ENCODE assay signal across 28 mouse cellular contexts in the genomic region with DNA sequence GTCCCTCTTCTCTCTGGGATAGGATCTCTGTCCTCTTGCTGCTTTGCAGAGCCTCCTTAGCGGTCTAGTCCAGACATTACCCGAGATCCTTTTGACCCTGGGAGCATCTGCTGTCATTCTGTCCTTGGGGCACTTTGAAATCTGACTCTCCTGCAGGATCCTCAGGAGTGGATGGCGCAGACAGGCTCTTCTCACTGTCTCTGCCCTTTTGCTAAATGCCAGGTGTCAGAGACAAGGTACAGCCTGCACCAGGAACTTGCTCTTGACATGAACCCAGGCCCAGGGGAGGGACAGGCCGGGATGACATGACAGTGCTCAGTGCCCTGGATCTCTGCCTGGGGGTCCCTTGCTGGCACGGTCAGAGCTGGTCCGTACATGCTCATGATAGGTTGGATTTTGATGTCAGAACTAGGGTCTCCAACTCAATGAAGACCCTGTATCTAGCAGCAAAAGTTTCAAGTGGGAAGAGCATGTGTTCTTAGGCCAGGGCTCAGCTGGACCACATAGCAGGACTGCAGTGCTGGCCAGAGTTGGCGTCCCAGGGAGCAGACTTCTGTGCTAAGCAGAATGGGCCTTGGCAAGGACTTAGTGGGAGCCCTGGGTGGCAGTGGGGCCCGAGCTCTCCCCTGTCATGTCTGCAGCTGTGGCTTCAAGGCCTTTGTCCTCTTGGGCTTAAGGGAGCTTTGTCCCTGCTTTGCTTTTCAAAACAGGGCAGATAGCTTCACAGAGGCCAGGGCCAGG. TPM values are rescaled to one million over a fixed set of nuclear protein-coding genes. Genes with fewer than 3 reads are reported as not detected.
DNase-seq lines count a peak whose midpoint lies in the region; ATAC-seq lines count a peak whose summit lies in the region.
"Had no signal": no experiment of that assay in that cellular context is flagged by ENCODE, and none has a peak within 500 bp of the region (broad histone marks: within the 10 kb centered on the region; RNA-seq: fewer than 3 reads in every experiment).

No protein-coding gene starts in this region.

- no peak for ATAC-seq in liver, embryonic 15.5 days (ENCODE audit: insufficient read depth)
- ATAC-seq in limb, embryonic 12.5 days (ENCODE audit: insufficient number of reproducible peaks, insufficient read depth, low FRiP score, low TSS enrichment, low read depth), result no peak
- ATAC-seq: forebrain, embryonic 14.5 days; hindbrain, postnatal 0 days; midbrain, embryonic 13.5 days had no signal

- intact Hi-C loops in left cerebral cortex, postnatal 25 days (cut with DNase I), result no loop called here

- no peaks in the 10 kb centered on the region for H3K9me3 ChIP-seq in heart, embryonic 10.5 days
- H3K9me3 ChIP-seq in liver, embryonic 15.5 days (replicated peaks), result no peaks in the 10 kb centered on the region
- no peaks in the 10 kb centered on the region for H3K9me3 ChIP-seq in limb, embryonic 12.5 days
- H3K9me3 ChIP-seq: heart, embryonic 13.5 days; kidney, embryonic 15.5 days; midbrain, embryonic 13.5 days had no signal

- WGBS in heart, embryonic 10.5 days, result 51% methylated on average over 8 of the region's 8 CpGs
- WGBS in liver, embryonic 15.5 days (ENCODE audit: insufficient replicate concordance), result 69% methylated on average over 8 of the region's 8 CpGs
- 45% methylated on average over 8 of the region's 8 CpGs for WGBS in limb, embryonic 12.5 days

- peak; percentile 37 for DNase-seq in embryo, embryonic 10 days (ENCODE audit: low spot score)
- DNase-seq in embryo, embryonic 11 days, result no peak
- DNase-seq in heart, embryonic 10.5 days (ENCODE audit: low spot score), result no peak
- DNase-seq in heart, adult 8-10 months (ENCODE audit: low spot score), result no peak
- no peak for DNase-seq in liver
- no peak for DNase-seq in left cerebral cortex, postnatal 25 days (ENCODE audit: low spot score in 2 of 2)
- DNase-seq: adrenal gland, postnatal 14 days; cerebellum, adult 9-10 months; kidney, adult 11 months; kidney, postnatal 36 days; lung, adult 18-20 months; lung, postnatal 10 days; right cerebral cortex, postnatal 14 days; spleen, adult 18-20 months; thymus, postnatal 14 days had no signal

- H3K36me3 ChIP-seq in heart, embryonic 10.5 days, result no peaks in the 10 kb centered on the region
- H3K36me3 ChIP-seq in liver, embryonic 15.5 days (replicated peaks), result no peaks in the 10 kb centered on the region
- no peaks in the 10 kb centered on the region for H3K36me3 ChIP-seq in limb, embryonic 12.5 days
- H3K36me3 ChIP-seq: heart, embryonic 13.5 days; kidney, embryonic 15.5 days; midbrain, embryonic 13.5 days had no signal

- peaks cover 65% of the 10 kb centered on the region for H3K4me1 ChIP-seq in heart, embryonic 10.5 days
- H3K4me1 ChIP-seq in liver, embryonic 15.5 days (replicated peaks), result peaks cover 45% of the 10 kb centered on the region
- H3K4me1 ChIP-seq in limb, embryonic 12.5 days (replicated peaks), result peaks cover 38% of the 10 kb centered on the region

- no peak overlapping the region for H3K9ac ChIP-seq in liver, embryonic 15.5 days
- peak overlapping the region; percentile 18; the same call in 1 of the 2 replicates for H3K9ac ChIP-seq in limb, embryonic 12.5 days (replicated peaks)
- H3K9ac ChIP-seq: heart, embryonic 13.5 days; kidney, embryonic 15.5 days; midbrain, embryonic 13.5 days had no signal

- H3K27me3 ChIP-seq in heart, embryonic 10.5 days (ENCODE audit: insufficient read depth, poor library complexity, severe bottlenecking), result peaks cover 23% of the 10 kb centered on the region; the same call in 1 of the 2 replicates
- peaks cover 36% of the 10 kb centered on the region for H3K27me3 ChIP-seq in liver, embryonic 15.5 days
- peaks cover 7% of the 10 kb centered on the region for H3K27me3 ChIP-seq in limb, embryonic 12.5 days

- no peak overlapping the region for H3K4me2 ChIP-seq in liver, embryonic 15.5 days
- H3K4me2 ChIP-seq in limb, embryonic 12.5 days, result no peak overlapping the region
- H3K4me2 ChIP-seq: heart, embryonic 13.5 days; kidney, embryonic 15.5 days; liver, embryonic 11.5 days; midbrain, embryonic 13.5 days had no signal

- H3K27ac ChIP-seq in heart, embryonic 10.5 days, result peak overlapping the region; percentile 80; the same call in 1 of the 2 replicates
- H3K27ac ChIP-seq in liver, embryonic 15.5 days (replicated peaks), result 0 out of 2 replicates have a peak overlapping the region, but pooled peaks have one; percentile 1
- no peak overlapping the region for H3K27ac ChIP-seq in limb, embryonic 12.5 days
- H3K27ac ChIP-seq: hindbrain, postnatal 0 days; kidney, embryonic 15.5 days; midbrain, embryonic 13.5 days had no signal

- H3K4me3 ChIP-seq in heart, embryonic 10.5 days, result no peak overlapping the region
- H3K4me3 ChIP-seq in liver, embryonic 15.5 days (replicated peaks), result no peak overlapping the region
- H3K4me3 ChIP-seq in limb, embryonic 12.5 days (replicated peaks), result no peak overlapping the region
- H3K4me3 ChIP-seq: heart, embryonic 13.5 days; kidney, embryonic 15.5 days; midbrain, embryonic 13.5 days had no signal

RNA-seq across cellular contexts. Expression of gene 1600014C23Rik, which starts 5.5 kb away (rescaled TPM):
- polyA plus RNA-seq in heart, embryonic 10.5 days (2016; fragmentation: Nextera tagmentation; extraction: Ambion mirVana), result 0.62 TPM in 1 of 2 replicates, not detected in the other
- total RNA-seq in heart, adult 8-10 months (2022), result 1 to 10 TPM in 1 of 4 experiments, under 1 TPM in 3; 0.56 to 1.2 (median 0.94) TPM
- polyA plus RNA-seq in liver, embryonic 15.5 days (2015; fragmentation: Nextera tagmentation; extraction: Ambion mirVana), result 0.25 TPM in 1 of 2 replicates, not detected in the other
- polyA plus RNA-seq in limb, embryonic 12.5 days (2016; fragmentation: Nextera tagmentation; extraction: Ambion mirVana), result not detected in 2 replicates
- total RNA-seq in left cerebral cortex, postnatal 25 days (2021), result under 1 TPM in 1 of 2 experiments, not detected in 1; 0.73 TPM
- total RNA-seq: adrenal gland, postnatal 14 days; hematopoietic stem cell, adult 5-6 weeks; hindbrain, postnatal 0 days; left cerebral cortex, adult 18-20 months; left cerebral cortex, postnatal 36 days; monocyte, adult 5-6 weeks had no signal
- polyA plus RNA-seq: embryonic facial prominence, embryonic 14.5 days; liver, embryonic 11.5 days; midbrain, embryonic 13.5 days had no signal

RNA-seq across cellular contexts. Expression of gene Tmem63b, which starts 41.4 kb away (rescaled TPM):
- 42.2 and 43.5 TPM in 2 replicates for polyA plus RNA-seq in heart, embryonic 10.5 days (2016; fragmentation: Nextera tagmentation; extraction: Ambion mirVana)
- total RNA-seq in heart, adult 8-10 months (2022), result 10 to 100 TPM; 91.5 to 96.4 (median 93.2) TPM
- polyA plus RNA-seq in liver, embryonic 15.5 days (2015; fragmentation: Nextera tagmentation; extraction: Ambion mirVana), result 8.6 and 9.6 TPM in 2 replicates
- polyA plus RNA-seq in limb, embryonic 12.5 days (2016; fragmentation: Nextera tagmentation; extraction: Ambion mirVana), result 34.1 and 35.8 TPM in 2 replicates
- total RNA-seq in left cerebral cortex, postnatal 25 days (2021), result 100 to 1,000 TPM; 178 to 186 TPM

RNA-seq across cellular contexts. Expression of gene Mrpl14, which starts 42.0 kb away (rescaled TPM):
- 148 and 163 TPM in 2 replicates for polyA plus RNA-seq in heart, embryonic 10.5 days (2016; fragmentation: Nextera tagmentation; extraction: Ambion mirVana)
- total RNA-seq in heart, adult 8-10 months (2022), result 100 to 1,000 TPM; 163 to 174 (median 168) TPM
- 111 and 115 TPM in 2 replicates for polyA plus RNA-seq in liver, embryonic 15.5 days (2015; fragmentation: Nextera tagmentation; extraction: Ambion mirVana)
- 143 and 153 TPM in 2 replicates for polyA plus RNA-seq in limb, embryonic 12.5 days (2016; fragmentation: Nextera tagmentation; extraction: Ambion mirVana)
- 10 to 100 TPM; 39.5 to 41.2 TPM for total RNA-seq in left cerebral cortex, postnatal 25 days (2021)
